Mouse (Mus musculus): ENCODE data around the gene Col4a1. TPM values are rescaled to one million over a fixed set of nuclear protein-coding genes. Genes with fewer than 3 reads are reported as not detected.

The Col4a1 gene
- total RNA-seq, 2 experiments from 2014 or later = 115 to 123 TPM

DNA sequence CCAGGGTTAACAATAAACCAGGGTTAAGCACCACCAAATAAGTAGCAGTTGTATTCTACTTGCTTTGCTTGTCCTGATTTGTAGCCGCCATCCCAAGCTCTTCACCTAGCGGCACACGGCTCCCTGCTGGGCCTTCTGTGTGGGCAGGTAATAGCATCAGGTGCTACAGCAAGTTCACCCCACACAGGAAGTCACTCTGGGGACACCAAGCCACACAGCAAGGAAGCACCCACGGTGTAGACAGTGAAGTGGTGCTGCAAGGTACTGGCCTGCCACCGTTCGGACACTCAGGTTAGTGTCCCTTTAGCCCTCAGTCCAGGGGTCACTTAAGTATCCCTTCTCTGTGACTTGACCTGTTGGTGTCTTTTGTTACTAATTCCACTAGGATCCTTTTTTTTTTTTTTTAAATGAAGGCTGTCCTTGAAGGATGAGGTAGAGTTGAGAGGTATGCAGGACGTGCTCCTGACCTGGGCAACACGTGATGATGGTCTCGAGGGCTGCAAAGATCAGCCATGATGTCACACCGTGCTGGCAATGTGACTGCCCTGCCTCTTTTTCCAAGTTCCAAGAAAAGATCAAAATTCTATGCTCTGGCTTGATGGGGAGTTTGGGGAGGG, 57.6 kb downstream of the Col4a1 start:
- intact Hi-C loops (cut with DNase I) = loop anchor here (2.0 to 5.0 kb wide), 2 partner anchors 138 to 157 kb away; no protein-coding TSS in a partner anchor
- peak in 1 of 2 experiments; percentile 11 for DNase-seq (ENCODE audit: extremely low spot score in 1 of 2, low spot score in 2 of 2)

DNA sequence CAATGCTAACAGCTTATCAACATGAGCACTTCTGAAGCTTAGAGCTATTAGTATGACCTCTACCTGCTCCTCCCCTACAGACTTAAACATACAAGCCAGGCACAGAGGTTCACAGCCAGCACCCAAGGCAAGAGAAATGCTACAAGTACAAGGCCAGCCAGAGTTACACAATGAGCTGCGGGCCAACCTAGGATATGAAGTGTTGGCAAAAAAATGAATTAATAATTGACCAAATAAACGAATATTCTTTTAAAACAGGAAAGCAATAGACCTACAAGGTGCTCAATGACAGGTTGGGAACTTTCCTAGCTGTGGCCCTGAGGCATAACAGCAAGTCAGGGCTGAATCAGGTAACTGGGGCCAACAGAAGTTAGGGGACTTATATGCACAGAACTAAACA, 58.1 kb downstream of the Col4a1 start:
- intact Hi-C loops (cut with DNase I) = loop anchor here (2.0 to 5.0 kb wide), 2 partner anchors 138 to 158 kb away; no protein-coding TSS in a partner anchor
- no peak for DNase-seq (ENCODE audit: extremely low spot score in 1 of 2, low spot score in 2 of 2)

DNA sequence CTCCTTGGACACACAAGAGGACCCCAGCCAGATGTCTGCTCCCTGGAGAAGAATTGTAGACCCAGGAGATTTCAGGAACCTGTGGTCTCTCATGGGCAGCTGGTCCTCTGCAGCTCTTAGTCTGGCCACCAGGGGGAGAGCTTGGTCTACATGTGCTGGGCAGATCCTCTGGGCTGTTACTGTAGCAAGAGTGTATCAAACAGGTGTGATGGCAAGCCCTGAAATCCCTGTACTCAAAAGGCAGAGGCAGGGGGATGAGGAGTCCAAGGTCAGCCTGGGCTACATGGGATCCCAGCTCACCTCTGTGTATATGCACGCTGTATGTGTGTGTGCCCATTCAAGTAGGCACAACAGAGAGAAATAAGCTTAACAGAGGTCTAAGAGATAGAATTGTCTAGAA, 59.1 kb downstream of the Col4a1 start:
- intact Hi-C loops (cut with DNase I) = loop anchor here (5.0 kb wide), 1 partner anchor 159 kb away; no protein-coding TSS in a partner anchor
- DNase-seq (ENCODE audit: extremely low spot score in 1 of 2, low spot score in 2 of 2) = peak; percentile 82 to 84

DNA sequence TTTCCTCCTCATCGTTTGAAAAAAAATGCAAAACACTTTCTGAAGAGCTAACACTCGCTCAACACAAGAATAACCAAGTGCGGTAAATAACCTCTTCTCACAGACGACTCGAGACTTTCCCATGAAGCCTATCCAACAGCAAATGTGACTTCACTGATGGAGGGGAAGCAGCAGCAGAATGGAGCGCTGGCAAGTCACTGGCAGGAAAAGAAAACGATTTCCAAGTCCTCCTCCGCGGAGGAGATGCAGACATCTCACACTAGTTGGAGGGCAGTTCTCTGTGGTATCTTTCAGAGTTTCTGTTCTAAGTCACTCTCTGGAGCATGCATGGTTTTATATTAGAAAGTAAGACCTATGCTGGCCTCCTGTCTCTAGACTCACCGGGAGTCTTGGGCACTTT, 59.6 kb downstream of the Col4a1 start:
- intact Hi-C loops (cut with DNase I) = loop anchor here (5.0 kb wide), 1 partner anchor 159 kb away; no protein-coding TSS in a partner anchor
- DNase-seq (ENCODE audit: extremely low spot score in 1 of 2, low spot score in 2 of 2) = no peak

DNA sequence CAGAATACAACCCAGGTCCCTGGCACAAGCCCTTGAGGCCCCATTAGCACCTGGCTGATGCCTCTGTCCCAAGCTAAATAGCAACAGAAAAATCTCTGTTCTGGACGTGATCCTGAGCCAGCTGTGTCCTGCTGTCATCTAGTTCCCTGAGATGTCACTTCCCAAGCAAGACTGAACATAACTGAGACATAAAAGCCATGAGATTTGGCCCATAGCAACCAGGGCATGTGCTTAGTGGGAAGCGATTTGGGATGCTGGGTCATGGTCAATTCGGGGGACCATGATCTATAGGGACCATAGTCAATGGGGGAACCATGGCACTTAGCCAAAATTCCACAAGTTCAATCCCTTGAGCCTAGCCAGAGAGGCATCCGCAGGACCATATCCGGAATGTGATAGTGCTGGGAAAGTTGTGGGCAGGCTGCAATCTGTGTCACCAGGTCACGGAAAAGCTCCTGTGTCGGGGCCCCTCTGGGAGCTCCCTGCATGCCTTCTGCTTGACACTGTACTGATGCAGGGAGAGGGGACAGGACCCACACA, 60.3 kb downstream of the Col4a1 start:
- DNase-seq (ENCODE audit: extremely low spot score in 1 of 2, low spot score in 2 of 2) = peak in 1 of 2 experiments; percentile 45
- intact Hi-C loops (cut with DNase I) = loop anchor here (5.0 kb wide), 1 partner anchor 160 kb away; no protein-coding TSS in a partner anchor

DNA sequence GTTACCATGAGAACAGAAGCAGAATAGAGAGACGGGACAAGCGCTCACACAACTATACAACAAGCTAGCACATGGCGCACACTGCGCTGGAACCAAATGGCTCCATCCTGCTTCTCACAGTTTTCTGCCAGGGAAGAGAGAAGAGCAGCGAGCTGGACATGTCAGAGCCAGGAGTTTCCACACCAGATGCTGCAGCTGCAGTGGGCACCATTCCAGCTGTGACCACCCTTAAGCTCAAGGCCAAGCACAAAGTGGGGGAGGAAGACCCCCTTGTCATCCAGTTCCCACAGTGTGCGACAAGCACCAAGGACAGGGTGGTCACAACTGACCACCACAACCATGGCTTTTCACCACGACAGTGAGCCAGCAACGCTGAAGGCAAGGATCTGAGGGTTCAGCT, 62.5 kb downstream of the Col4a1 start:
- peak in 1 of 2 experiments; percentile 43 for DNase-seq (ENCODE audit: extremely low spot score in 1 of 2, low spot score in 2 of 2)
- intact Hi-C loops (cut with DNase I) = loop anchor here (5.0 kb wide), 1 partner anchor 162 kb away; no protein-coding TSS in a partner anchor

DNA sequence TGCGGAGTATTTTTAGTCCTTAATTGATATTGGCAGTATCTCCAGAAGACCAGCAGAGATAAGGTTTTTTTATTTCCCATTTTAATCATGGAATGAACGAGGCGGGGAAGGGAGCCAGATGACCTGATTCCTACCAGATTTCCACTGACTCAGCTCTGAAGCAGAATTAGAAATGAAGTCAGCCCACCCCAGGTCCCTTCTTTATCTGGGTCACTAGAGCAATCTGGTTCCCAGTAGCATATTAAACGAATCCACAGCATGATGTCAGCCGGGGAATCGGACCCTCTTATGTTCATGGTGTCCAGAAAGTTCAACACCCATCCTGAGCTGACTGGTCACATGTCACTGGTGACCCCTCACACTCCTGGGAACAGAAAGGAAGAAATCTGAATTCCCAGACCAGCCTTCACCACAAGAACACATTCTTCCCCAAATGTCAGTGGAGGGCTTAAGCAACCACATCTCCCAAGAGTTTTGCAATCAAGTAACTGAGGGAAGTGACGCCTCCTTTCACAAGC, 63.0 kb downstream of the Col4a1 start:
- intact Hi-C loops (cut with DNase I) = loop anchor here (5.0 kb wide), 1 partner anchor 163 kb away; no protein-coding TSS in a partner anchor
- DNase-seq (ENCODE audit: extremely low spot score in 1 of 2, low spot score in 2 of 2) = peak in 1 of 2 experiments; percentile 45

DNA sequence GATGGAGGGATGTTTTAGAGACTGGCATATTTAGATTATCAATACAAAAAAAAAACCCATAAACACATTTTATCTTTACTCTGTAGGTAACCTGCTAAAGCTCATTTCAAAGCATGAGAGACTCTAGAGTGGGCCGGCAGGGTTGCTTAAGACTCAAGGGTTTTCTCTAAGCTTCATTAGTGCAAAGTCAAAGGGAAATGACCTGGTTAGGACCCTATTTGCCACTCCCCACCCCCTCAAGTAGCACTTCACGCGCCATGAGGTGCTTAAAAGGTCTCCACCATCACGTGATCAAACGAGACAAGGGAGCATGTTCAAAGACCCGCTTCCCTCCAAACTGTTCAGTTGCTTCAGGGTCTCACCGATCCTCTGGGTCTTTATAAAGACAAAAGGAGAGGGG, 63.9 kb downstream of the Col4a1 start:
- intact Hi-C loops (cut with DNase I) = no loop called here
- no peak for DNase-seq (ENCODE audit: extremely low spot score in 1 of 2, low spot score in 2 of 2)

DNA sequence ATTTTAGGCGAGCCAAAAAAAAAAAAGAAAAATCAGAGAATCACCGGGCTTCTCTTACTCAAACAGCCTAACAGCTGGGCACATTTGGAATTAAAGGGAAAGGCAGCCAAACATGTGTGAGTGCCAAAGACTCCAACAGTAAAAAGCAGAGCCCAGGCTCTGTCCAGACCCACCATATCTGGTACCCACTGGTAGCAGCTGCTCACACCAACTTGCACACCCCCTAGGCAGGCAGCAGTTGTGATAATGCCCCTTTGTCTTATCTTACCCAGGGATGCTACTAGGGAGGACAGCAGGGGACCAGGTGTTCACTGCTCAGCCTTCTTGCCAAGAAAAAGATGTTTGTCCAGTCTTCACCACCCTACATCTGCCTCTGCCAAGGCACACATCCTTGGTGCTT, 71.1 kb downstream of the Col4a1 start:
- DNase-seq (ENCODE audit: extremely low spot score in 1 of 2, low spot score in 2 of 2) = no peak
- intact Hi-C loops (cut with DNase I) = no loop called here

DNA sequence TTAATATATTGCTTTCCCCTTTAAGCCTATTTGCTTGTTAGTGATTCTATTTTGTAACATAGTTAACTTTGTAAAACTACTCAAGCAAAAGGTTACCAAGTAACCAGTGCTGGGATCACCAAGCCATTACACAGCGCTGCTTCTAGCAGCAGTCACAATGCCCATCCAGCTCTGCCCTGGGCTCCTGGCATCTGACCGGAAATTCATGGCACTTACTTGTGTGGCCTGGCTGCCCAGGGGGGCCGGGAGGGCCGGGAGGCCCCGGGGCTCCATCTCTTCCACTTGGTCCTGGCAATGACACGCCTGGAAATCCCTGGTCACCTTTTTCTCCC, 77.8 kb downstream of the Col4a1 start:
- intact Hi-C loops (cut with DNase I) = no loop called here
- DNase-seq (ENCODE audit: extremely low spot score in 1 of 2, low spot score in 2 of 2) = no peak

DNA sequence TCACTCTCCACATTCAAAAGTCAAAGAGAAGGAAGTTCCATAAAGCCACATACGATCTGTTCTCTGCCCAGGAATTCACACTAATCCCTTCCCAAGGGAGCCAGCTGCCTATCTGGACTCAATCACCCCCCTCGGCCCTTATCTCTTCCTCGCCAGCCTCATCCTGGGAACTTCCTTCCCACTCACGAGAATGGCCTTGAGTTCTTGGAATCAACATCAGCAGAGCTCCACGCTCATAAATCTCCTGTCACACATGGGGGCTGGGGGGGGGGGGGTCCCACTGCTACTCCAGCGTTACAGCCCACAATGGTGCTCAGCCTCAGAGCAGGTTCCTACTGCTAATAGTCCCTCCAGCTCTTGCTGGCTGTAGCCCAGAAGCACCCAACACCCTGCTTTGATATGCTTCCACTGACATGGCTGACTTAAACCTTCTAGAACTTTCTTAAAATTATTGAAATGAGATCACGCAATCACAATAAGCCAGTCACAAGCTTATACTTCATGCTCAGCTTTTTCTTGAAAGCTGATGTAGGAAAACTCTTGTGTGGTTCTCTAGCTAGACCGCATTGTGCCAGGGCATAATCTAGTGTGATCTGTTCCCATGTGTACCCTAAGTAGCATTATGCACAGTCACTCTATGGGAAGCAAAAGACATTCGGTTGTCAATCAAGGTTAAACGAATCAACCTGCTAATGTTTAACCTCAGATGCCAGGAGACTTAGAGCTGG, 78.3 kb downstream of the Col4a1 start:
- no peak for DNase-seq (ENCODE audit: extremely low spot score in 1 of 2, low spot score in 2 of 2)
- intact Hi-C loops (cut with DNase I) = no loop called here

DNA sequence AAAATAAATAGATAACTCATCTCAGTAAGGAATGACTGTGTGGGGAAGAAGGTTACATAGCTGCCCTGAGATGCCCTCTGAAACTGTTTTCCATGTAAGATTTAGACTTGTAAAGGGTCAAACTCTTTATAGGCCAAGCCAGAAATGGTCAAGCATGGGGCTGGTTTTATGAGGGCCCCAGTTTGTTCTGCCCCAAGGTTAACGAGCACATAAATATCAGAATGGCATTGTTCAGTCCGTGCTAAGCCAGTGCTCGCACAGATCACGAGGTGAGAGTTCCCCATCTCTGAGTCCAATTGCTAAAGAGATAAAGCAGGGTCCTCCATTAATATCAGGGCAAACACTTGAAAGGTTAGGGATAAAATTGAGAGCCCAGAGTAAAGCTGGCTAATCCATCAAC, 79.6 kb downstream of the Col4a1 start:
- DNase-seq (ENCODE audit: extremely low spot score in 1 of 2, low spot score in 2 of 2) = no peak
- intact Hi-C loops (cut with DNase I) = no loop called here

DNA sequence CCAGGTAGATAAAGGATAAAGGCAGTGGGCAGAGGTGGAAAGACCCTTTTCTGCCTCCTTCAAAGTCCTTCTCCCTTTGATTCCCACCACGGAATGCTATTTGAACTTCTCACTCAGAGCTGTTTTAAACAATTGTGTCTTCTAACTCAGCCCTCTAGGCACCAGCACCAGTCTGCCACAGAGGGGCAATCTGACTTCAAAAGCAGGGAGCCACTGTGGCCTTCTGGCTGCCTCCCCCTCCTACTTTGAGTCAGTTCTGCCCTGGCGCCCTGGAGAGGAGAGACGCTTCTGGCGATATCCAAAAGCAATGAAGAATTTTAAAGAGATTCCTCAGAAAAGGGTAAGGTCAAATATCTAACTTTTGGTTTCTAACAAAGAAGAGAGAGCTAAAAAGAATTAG, 82.3 kb downstream of the Col4a1 start:
- intact Hi-C loops (cut with DNase I) = no loop called here
- DNase-seq (ENCODE audit: extremely low spot score in 1 of 2, low spot score in 2 of 2) = no peak

DNA sequence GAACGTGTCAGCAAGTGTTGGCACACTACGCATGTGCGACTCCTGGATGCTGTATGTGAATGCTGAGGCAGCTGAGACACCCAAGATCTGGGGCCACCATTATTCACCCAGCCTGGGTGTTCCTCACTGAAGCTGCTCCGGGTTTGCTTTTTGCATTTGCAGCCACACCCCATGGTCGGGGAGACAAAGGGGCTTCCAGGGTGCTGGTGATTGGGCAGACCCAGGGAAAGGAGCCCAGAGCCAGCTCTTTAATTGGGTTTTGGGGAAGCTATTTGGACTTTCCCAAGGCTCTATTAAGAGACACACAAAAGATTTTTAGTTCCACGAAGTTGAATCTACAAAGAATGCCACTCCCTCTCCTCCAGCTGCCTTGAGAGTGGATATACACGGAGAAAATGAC, 85.2 kb downstream of the Col4a1 start:
- intact Hi-C loops (cut with DNase I) = no loop called here
- no peak for DNase-seq (ENCODE audit: extremely low spot score in 1 of 2, low spot score in 2 of 2)

DNA sequence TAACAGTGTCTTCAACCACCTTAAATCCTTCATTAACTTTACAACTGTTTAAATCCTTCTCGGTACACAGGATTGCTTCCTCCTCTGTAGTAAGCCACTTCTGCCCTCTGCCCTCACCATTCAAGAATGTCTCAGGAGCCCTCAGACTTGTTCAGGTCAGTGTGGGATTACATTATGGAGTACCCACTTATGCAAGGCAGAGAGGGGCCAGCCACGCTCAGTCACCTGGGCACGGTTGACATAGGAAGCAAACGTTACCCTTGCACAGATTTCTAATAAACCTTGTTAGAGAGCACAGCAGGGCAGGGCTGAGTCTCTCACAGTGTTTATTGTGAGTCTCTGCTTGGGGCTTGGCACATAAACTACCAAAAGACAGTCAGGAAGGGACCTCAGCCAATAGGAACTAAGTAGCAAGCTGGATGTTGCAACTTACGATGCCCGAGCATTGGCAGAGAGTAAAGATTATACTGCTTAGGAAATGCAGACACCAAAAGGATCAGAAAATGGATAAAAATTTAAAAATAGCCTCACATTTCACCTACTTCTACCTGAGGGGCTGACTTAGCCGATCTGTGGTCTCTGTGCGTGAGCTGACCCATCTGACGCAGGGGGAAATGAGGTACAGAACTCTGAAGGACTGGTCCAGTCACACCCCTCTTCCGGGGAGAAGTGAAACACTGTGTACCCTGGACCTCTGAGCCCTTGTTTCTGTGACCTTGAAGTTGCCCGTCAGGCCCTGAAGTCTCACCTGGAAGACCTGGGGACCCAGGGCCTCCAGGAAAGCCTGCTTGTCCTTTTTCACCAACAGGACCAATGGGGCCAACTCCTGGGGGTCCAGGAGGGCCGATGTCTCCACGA, 86.8 kb downstream of the Col4a1 start:
- intact Hi-C loops (cut with DNase I) = no loop called here
- no peak for DNase-seq (ENCODE audit: extremely low spot score in 1 of 2, low spot score in 2 of 2)

DNA sequence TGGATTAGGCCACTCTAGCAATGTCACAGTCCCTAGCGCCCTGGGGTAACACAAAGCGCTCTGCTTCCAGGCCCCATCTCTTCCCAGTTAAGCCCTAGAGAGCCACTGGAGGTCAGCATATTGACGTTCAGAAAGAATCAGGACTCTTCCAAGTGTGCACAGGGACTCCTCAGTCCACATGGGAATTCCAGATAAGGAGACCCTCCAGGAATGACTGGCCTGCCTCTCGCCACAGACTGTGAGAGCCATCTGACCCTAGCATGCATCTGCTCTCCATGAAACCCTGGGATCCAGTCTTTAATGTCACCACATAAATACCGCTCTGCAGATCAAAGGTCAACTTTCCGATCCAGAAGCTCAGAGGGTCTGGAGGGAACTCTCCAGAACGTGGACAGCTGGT, 88.4 kb downstream of the Col4a1 start:
- intact Hi-C loops (cut with DNase I) = no loop called here
- DNase-seq (ENCODE audit: extremely low spot score in 1 of 2, low spot score in 2 of 2) = no peak

DNA sequence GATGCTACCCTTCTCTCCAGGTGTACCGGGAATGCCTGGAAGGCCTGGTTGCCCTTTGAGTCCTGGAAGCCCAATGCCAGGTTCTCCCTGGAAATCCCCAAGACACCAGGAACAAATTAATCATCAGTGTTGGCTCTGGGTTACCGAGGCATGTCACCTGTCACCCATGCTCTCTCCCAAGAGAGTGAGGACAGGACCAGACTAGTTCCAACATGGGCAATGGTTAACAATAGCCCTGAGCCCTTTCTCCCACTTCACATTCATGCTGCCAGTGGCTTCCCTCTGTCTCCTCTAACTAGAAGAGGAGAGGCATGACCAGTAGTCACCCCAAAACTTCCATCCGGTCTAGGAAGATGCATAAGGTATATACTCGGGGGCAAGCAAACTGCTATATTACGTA, 91.3 kb downstream of the Col4a1 start:
- intact Hi-C loops (cut with DNase I) = no loop called here
- DNase-seq (ENCODE audit: extremely low spot score in 1 of 2, low spot score in 2 of 2) = no peak

DNA sequence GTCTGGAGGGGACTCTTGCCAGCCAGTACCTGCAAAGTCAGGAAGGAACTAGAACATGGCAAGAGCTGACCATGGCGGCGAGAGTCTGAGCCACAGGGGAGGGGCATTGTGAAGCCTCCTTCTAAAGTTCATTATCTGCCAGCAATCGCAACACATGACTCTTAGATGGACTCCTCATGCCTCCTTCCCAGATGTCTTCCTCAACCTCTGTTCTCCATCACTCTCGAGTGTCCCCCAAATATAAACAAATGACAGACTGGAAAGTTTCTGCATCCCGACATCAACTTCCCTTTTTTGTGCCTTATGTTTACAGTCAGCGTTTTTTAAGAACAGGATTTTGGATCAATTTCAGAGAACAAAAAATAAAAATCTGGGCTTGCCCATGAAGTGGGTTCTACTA, 93.3 kb downstream of the Col4a1 start:
- DNase-seq (ENCODE audit: extremely low spot score in 1 of 2, low spot score in 2 of 2) = no peak
- intact Hi-C loops (cut with DNase I) = no loop called here

DNA sequence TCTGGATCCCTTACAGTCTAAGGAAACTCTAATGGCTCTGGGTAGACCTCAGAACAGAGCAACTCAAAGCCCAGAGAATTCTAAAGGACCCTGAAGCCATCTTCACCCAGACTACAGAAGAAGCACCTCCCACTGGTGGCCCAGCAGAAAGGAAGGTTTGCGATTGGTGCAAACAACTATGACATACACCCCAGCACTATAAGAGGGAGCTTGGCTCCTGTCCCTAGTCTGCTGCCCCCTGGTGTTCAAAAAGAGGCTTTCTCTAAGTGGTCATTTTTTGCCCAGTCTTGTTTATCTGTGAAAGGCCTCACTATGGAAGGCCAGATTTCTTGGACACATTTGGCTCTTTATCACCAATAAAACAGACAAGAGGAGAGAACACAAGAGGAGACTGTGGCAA, 97.4 kb downstream of the Col4a1 start:
- peak; percentile 36 to 50 for DNase-seq (ENCODE audit: extremely low spot score in 1 of 2, low spot score in 2 of 2)
- intact Hi-C loops (cut with DNase I) = no loop called here

Measured in left cerebral cortex, postnatal 10 days (tissue).